Mouse (Mus musculus) Muller cell, postnatal 12 days (primary cell): Measurements from ENCODE around the gene Ank.

Source experiments
- DNase-seq: peaks from one replicate; pipeline ENCODE4 v3.0.0-alpha.2; 2015; ENCODE audit errors: inconsistent ontology term

The Ank gene

DNA sequence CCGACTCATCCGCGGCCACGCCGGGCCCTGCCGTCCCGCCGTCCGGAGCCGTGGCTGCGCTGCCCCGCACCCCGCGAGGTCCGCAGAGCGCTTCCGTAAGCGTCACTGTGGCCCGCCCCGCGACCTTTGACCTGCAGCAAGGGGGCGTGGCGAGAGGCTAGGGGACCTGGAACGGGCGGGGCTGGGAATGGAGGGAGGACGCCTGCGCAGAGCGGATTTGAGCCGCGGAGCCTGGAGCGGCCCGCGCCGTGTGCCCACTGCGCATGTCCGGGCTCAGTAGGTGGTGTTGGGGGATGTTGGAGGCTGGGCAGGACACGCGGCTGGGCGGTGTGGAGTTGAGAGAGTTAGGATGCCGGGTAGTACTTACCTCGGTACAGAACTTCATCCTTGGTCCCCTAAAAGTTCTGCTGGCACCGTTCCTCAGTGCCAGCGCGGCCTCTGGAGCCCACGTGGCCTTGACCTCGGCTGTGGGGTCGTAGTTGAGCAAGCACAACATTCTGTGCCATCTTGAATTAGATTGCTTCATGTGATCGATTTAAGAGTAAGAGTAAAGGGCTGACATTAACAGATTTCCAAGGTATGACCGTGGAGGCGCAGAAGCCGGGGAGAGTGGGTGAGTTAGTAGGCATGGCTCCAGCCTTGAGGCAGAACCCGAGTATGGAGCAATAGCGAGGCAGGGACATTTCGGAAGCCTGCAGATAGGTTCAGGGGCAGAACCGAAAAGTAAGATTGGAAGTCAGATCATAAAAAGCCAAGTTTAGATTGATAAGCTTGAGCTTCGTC lies 164.3 kb downstream of the Ank start, which contains the start of gene Otulin:
Gene Otulin, minus strand, starts transcription at position 93 of the 783 bp plus-strand sequence.
- DNase-seq: peak; percentile 98

DNA sequence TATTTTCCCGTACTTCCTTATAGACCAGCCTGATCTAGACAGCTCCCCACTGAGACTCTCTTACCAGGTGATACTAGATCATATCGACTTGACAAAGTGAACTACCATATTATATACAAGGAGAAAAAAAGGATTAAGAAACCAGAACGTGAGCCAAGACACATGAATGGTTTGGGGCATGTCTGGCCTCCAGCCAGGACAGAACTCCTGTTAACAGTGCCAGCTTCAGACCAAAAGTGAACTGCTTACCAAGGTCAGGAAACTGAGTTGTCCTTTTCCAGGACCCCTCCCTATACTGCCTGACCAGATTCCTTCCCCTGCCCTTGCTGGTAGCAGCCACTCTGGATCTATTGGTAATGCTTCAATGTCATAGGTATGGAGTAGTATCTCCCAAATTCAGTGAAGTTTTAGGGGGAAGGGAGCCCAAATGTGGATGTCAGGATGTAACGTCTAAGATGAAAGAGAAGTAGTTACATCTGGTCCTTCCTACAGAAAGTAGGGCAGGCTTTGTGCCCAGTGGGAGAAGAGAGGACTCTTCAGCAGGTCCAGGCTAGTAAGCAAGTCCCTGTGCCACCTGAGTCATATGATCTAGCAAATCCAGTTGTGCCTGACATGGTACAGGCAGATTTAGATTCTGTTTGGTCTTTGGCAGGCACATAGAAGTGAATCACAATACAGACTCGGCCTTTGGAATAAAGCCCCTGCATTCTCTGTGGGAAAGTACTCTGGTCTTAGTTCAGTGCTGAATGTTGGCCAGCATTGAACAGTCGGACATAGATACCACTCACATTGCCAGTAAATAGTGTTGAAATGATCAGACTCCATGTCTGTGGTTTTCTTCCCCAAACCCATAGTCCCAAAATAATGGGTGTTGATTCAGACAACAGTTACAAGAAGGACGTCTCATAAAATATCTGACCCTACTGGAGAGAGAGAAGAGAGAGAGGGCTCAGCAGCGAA lies 167.7 kb downstream of the Ank start:
- peak; percentile 32 for DNase-seq

DNA sequence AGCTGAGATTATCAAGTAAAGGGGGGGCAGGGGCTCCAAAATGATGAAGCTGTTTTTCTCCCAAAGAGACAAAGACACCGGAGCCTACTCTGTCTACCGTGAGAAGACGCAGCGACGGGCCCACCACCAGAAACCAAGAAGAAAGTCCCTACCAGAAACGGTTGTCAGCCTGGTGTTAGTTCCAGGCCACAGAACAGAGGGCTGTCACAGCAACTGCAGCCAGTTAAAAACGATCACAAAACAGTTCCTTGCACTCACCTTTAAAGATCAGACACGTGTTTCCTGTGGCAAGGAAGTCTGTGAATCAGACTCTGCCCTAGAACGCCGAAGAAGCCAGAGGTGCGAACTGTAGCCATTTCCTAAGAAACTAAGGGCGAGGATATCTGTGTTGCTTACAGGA lies 174.7 kb downstream of the Ank start:
- no peak for DNase-seq

DNA sequence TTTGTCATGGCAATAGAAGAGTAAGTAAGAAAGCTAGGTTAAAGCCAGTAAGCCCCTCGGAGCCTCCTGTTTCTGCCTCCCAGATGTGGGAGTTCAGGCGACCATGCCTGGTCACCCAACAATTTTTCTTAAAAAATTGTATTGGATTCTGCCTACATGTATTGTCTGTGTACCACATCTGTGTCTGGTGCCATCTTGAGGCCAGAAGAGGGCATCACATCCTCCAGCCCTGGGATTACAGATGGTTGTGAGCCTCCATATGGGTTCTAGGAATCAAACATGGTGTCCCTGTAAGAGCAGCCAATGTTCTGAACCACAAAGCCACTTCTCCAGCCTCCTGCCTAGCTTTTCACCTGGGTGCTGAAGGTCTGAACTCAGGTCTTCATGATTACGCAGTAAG lies 176.4 kb downstream of the Ank start:
- no peak for DNase-seq
